Mouse (Mus musculus): ENCODE measurements around the gene Eps15l1. TPM values are rescaled to one million over a fixed set of nuclear protein-coding genes. Genes with fewer than 3 reads are reported as not detected.

Eps15l1 gene
- polyA plus RNA-seq, 2 experiments, result 16.9 to 21.1 TPM

DNA sequence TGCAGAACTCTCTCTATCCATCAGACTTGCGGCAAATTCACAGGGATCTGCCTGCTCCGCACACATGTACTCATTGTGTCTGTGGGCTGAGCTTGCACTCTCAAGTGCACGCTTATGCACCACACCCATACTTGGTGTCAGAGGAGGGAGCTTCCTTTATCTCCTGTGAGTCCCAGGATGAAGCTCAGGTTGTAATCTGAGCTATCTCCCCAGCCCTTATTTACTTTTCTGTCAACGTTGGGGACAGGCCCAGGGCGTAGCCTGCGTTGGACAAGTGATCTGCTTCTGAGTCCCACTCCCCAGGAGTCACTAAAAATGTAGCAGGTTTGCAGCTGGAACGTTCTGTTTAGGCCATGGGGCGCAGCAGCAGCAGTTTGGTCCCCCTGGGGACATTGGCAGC is 30.3 kb upstream of the Eps15l1 start:
- H3K9ac ChIP-seq (replicated peaks), result no peak overlapping the region
- no peaks in the 10 kb centered on the region for H3K36me3 ChIP-seq (replicated peaks; ENCODE audit: control insufficient read depth, insufficient read depth, low read depth)
- H3K4me1 ChIP-seq (replicated peaks; ENCODE audit: control insufficient read depth in 2 of 2, insufficient read depth in 2 of 2, low read length in 1 of 2), result peaks cover 0 to 6% of the 10 kb centered on the region in 2 experiments; a peak in 2 of 4 replicates
- no peak overlapping the region for H3K4me2 ChIP-seq (ENCODE audit: low read depth)
- H3K9me3 ChIP-seq (ENCODE audit: control insufficient read depth, low read length), result no peaks in the 10 kb centered on the region
- H3K27ac ChIP-seq, result no peak overlapping the region
- no peak for TF ChIP-seq CTCF (IDR thresholded peaks at IDR 0.05; ENCODE audit: low read depth)
- TF ChIP-seq EP300 (IDR thresholded peaks at IDR 0.05; ENCODE audit: low read depth), result no peak
- ATAC-seq (ENCODE audit: insufficient read depth) (peak; percentile 73; the same call in 1 of the 2 replicates), DNase-seq (ENCODE audit: low read depth in 3 of 3, low spot score in 3 of 3) (no peak)
- H3K27me3 ChIP-seq (ENCODE audit: control insufficient read depth, insufficient read depth, low read length), result no peaks in the 10 kb centered on the region
- no peak overlapping the region for H3K4me3 ChIP-seq (ENCODE audit: insufficient read depth in 1 of 2, low read depth in 2 of 2, low read length in 2 of 2)
- 42% methylated on average over 8 of the region's 8 CpGs for WGBS (ENCODE audit: insufficient replicate concordance)

GRCm38 (mm10) chr8:72445071-72445470 is 23.8 kb upstream of the Eps15l1 start:
- WGBS (ENCODE audit: insufficient replicate concordance), result 75% methylated on average over 6 of the region's 6 CpGs
- Histone ChIP-seq H3K4me2 (ENCODE audit: low read depth) (no peak overlapping the region), H3K4me3 (ENCODE audit: insufficient read depth in 1 of 2, low read depth in 2 of 2, low read length in 2 of 2) (no peak overlapping the region), H3K9ac (replicated peaks) (no peak overlapping the region), H3K36me3 (replicated peaks; ENCODE audit: control insufficient read depth, insufficient read depth, low read depth) (no peaks in the 10 kb centered on the region), H3K9me3 (ENCODE audit: control insufficient read depth, low read length) (no peaks in the 10 kb centered on the region), H3K27me3 (ENCODE audit: control insufficient read depth, insufficient read depth, low read length) (no peaks in the 10 kb centered on the region), H3K4me1 (replicated peaks; ENCODE audit: control insufficient read depth in 2 of 2, insufficient read depth in 2 of 2, low read length in 1 of 2) (peaks cover 3 to 10% of the 10 kb centered on the region in 2 experiments; a peak in 3 of 4 replicates), H3K27ac (no peak overlapping the region)
- no peak for TF ChIP-seq CTCF (IDR thresholded peaks at IDR 0.05; ENCODE audit: low read depth)
- TF ChIP-seq EP300 (IDR thresholded peaks at IDR 0.05; ENCODE audit: low read depth), result no peak
- no peak for DNase-seq (ENCODE audit: low read depth in 3 of 3, low spot score in 3 of 3)
- no peak for ATAC-seq (ENCODE audit: insufficient read depth)

- peak overlapping the region; percentile 44 to 57 for H3K4me3 ChIP-seq (ENCODE audit: insufficient read depth in 1 of 2, low read depth in 2 of 2, low read length in 2 of 2)
- no peak for TF ChIP-seq EP300 (IDR thresholded peaks at IDR 0.05; ENCODE audit: low read depth)
- TF ChIP-seq CTCF (IDR thresholded peaks at IDR 0.05; ENCODE audit: low read depth), result no peak
- no peaks in the 10 kb centered on the region for H3K36me3 ChIP-seq (replicated peaks; ENCODE audit: control insufficient read depth, insufficient read depth, low read depth)
- H3K4me1 ChIP-seq (replicated peaks; ENCODE audit: control insufficient read depth in 2 of 2, insufficient read depth in 2 of 2, low read length in 1 of 2), result peaks cover 3 to 10% of the 10 kb centered on the region in 2 experiments; a peak in 3 of 4 replicates
- 30% methylated on average over 6 of the region's 6 CpGs for WGBS (ENCODE audit: insufficient replicate concordance)
- DNase-seq (ENCODE audit: low read depth in 3 of 3, low spot score in 3 of 3) (no peak), ATAC-seq (ENCODE audit: insufficient read depth) (peak; percentile 49)
- H3K27me3 ChIP-seq (ENCODE audit: control insufficient read depth, insufficient read depth, low read length), result no peaks in the 10 kb centered on the region
- H3K27ac ChIP-seq, result no peak overlapping the region; the same call in 1 of the 2 replicates
- peak overlapping the region; percentile 58 for H3K4me2 ChIP-seq (ENCODE audit: low read depth)
- H3K9me3 ChIP-seq (ENCODE audit: control insufficient read depth, low read length), result no peaks in the 10 kb centered on the region
- H3K9ac ChIP-seq (replicated peaks), result peak overlapping the region; percentile 53
These were observed 22.7 kb upstream of the Eps15l1 start for GRCm38 (mm10) chr8:72443994-72444350.

DNA sequence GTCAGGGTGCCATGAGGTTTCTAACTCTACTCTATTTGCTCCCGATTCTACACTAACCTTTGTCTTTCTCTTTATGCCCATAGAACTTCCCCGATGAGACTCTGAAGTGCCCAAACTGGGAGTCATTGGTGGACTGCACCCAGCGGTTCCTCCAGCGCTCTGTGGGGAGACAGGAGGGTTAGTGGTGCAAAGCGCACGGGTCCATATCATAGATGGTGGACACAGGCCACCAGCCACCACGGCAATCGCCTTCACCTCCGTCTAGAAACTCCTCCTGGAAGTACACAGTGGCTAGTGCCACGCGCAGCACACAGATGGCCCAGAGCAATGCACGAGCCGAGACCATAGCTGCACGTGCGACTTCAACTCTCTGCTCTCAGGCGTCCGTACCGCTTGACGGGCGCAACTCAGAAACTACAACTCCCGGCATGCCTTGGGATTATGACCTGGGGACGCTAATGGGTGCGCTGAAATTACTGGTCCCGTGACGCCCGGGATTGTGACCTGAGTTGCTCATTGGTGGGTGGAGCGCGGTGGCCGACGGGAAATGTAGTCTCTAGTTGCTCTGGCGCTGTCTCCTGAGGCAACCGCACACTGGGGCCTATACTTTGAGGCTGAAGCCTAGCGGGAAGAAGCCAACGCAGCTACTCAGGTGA is 22.2 kb upstream of the Eps15l1 start, which contains the start of the genes Calr3 and 1700030K09Rik:
Gene Calr3, minus strand, starts transcription at position 533 of the 656 bp plus-strand sequence.
Gene 1700030K09Rik, plus strand, starts transcription at position 543 of the 656 bp plus-strand sequence.
- ATAC-seq (ENCODE audit: insufficient read depth) (peak; percentile 98), DNase-seq (ENCODE audit: low read depth in 3 of 3, low spot score in 3 of 3) (peak; percentile 94 to 96 (median 96))
- Histone ChIP-seq H3K27ac (no peak within 1 kb of the TSS; the same call in 1 of the 2 replicates), H3K4me2 (ENCODE audit: low read depth) (peak within 1 kb of the TSS; percentile 81), H3K4me3 (ENCODE audit: insufficient read depth in 1 of 2, low read depth in 2 of 2, low read length in 2 of 2) (peak within 1 kb of the TSS; percentile 55 to 70), H3K9ac (replicated peaks) (peak within 1 kb of the TSS; percentile 59), H3K27me3 (ENCODE audit: control insufficient read depth, insufficient read depth, low read length) (no peaks in the 10 kb centered on the region), H3K4me1 (replicated peaks; ENCODE audit: control insufficient read depth in 2 of 2, insufficient read depth in 2 of 2, low read length in 1 of 2) (peaks cover 3 to 10% of the 10 kb centered on the region in 2 experiments; a peak in 3 of 4 replicates), H3K36me3 (replicated peaks; ENCODE audit: control insufficient read depth, insufficient read depth, low read depth) (no peaks in the 10 kb centered on the region), H3K9me3 (ENCODE audit: control insufficient read depth, low read length) (no peaks in the 10 kb centered on the region)
- WGBS (ENCODE audit: insufficient replicate concordance), result 6% methylated on average over 34 of the region's 34 CpGs
- TF ChIP-seq CTCF (IDR thresholded peaks at IDR 0.05; ENCODE audit: low read depth), result no peak
- TF ChIP-seq EP300 (IDR thresholded peaks at IDR 0.05; ENCODE audit: low read depth), result no peak

DNA sequence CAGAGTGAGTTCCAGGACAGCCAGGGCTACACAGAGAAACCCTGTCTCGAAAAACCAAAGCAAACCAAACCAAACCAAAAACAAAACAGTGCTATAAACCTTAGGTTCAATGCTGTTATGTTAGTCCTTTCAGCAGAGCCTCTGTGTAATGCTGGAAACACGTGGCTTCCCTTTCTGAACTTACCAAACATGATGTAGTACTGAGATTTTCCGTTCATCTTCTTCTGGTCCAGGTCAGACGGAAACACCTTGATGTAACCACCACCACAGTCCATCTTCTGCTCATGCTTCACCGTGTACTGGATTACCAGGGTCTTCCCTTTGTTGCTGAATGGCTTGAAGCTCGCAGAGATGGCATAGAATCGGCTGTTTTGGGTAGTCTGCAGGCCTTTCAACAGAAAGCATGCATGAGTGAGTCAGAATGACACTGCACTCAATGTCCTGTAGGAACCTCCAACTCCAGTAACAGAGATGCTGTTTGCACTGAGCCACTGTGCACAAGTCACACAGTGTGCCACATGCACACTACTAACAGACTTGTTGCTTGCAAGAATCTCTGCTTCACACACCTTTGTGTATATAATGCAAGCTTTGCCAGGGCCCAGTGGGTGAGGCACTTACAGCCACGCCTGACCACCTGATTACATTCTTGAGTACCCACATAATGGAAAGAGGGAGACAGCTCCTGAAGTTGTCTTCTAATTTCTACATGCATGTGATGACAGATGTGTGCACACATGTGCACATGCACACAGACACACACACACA is 17.2 kb upstream of the Eps15l1 start:
- TF ChIP-seq EP300 (IDR thresholded peaks at IDR 0.05; ENCODE audit: low read depth) (no peak), CTCF (IDR thresholded peaks at IDR 0.05; ENCODE audit: low read depth) (no peak)
- no peaks in the 10 kb centered on the region for H3K27me3 ChIP-seq (ENCODE audit: control insufficient read depth, insufficient read depth, low read length)
- no peaks in the 10 kb centered on the region for H3K9me3 ChIP-seq (ENCODE audit: control insufficient read depth, low read length)
- no peaks in the 10 kb centered on the region for H3K36me3 ChIP-seq (replicated peaks; ENCODE audit: control insufficient read depth, insufficient read depth, low read depth)
- peaks cover 3 to 8% of the 10 kb centered on the region in 2 experiments; a peak in 3 of 4 replicates for H3K4me1 ChIP-seq (replicated peaks; ENCODE audit: control insufficient read depth in 2 of 2, insufficient read depth in 2 of 2, low read length in 1 of 2)
- no peak overlapping the region for H3K4me3 ChIP-seq (ENCODE audit: insufficient read depth in 1 of 2, low read depth in 2 of 2, low read length in 2 of 2)
- 57% methylated on average over 8 of the region's 8 CpGs for whole genome bisulfite sequencing (ENCODE audit: insufficient replicate concordance)
- DNase-seq (ENCODE audit: low read depth in 3 of 3, low spot score in 3 of 3), result no peak
- H3K9ac ChIP-seq (replicated peaks), result no peak overlapping the region
- no peak overlapping the region for H3K27ac ChIP-seq
- ATAC-seq (ENCODE audit: insufficient read depth), result no peak
- no peak overlapping the region for H3K4me2 ChIP-seq (ENCODE audit: low read depth)

Measured in liver, embryonic 14.5 days (tissue).